Mouse (Mus musculus): Measurements from ENCODE around the gene 1700011M02Rik. TPM values are rescaled to one million over a fixed set of nuclear protein-coding genes. Genes with fewer than 3 reads are reported as not detected.
A peak's percentile ranks its signal among the peaks of the same experiment; 100 is the strongest.
"Not testable (repeated sequence)": the region's sequence is repeated elsewhere in the genome, so short reads cannot be mapped to it uniquely, and the experiment has no call there.

Gene 1700011M02Rik
- polyA plus RNA-seq (2014; fragmentation: Nextera tagmentation; extraction: Ambion mirVana), result not detected in 2 replicates

DNA sequence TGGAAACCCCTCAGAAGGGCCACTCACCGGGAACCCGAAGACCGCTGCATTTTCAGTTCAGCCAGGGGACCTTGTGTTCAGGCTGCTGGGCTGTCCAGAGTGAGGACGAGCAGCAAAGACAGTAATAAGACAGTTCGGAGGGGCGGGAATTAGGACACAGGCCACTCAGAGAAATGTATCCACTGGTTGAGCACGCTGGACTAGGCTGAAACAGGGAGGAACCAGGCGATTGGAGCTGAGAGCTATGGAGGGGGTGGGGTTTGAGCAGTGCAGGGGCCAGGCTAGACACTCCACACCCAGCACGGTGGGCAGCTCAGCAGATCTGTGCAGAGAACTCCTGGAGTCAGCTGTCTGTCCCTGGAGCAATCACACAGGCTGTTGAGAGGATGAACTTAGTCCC, at the start of gene 1700011M02Rik, which contains the start of gene Dmrtc1a:
1700011M02Rik (plus strand) TSS at position 319 of the 400 bp plus-strand sequence.
Dmrtc1a (minus strand) TSS at position 101 of the 400 bp plus-strand sequence.
- H3K4me2 ChIP-seq (ENCODE audit: low read depth, low read length); H3K9me3 ChIP-seq (replicated peaks; ENCODE audit: control insufficient read depth, low read length); DNase-seq (ENCODE audit: low spot score); H3K4me3 ChIP-seq (ENCODE audit: low read depth, low read length); H3K36me3 ChIP-seq (replicated peaks; ENCODE audit: control insufficient read depth, insufficient read depth, low read depth, low read length); H3K9ac ChIP-seq (replicated peaks; ENCODE audit: low read length); H3K27ac ChIP-seq (replicated peaks; ENCODE audit: low read depth, low read length); H3K27me3 ChIP-seq (ENCODE audit: control insufficient read depth, insufficient read depth, low read length); H3K4me1 ChIP-seq (ENCODE audit: control insufficient read depth, insufficient read depth, low read length); ATAC-seq (replicated peaks; ENCODE audit: insufficient number of reproducible peaks, low FRiP score, low TSS enrichment, low read depth): not testable (repeated sequence)
- WGBS, result 80% methylated on average over 6 of the region's 9 CpGs

DNA sequence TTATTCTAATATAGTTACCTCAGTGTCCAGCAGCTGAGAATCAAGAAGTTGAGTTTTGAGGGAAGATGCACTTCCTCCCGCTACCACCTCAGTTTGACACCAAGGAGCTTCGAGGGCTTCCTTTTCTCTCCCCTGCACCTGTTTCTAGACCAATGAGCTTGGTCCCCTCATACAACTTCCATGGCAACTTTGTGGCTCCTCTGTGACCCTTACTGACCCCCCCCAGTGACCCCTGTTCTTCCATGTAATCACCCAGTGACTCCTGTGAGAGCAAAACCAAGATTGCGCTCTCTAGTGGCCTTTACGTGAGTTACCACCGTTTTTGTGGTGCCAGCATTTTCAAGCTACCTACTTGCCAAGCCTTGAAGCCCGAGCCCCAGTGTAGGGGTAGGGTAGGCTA, 40.8 kb upstream of the 1700011M02Rik start, which contains the start of gene 1700031F05Rik:
1700031F05Rik (minus strand) TSS at position 101 of the 400 bp plus-strand sequence.
- Histone ChIP-seq H3K27ac (replicated peaks; ENCODE audit: low read depth, low read length) (no peak within 1 kb of the TSS), H3K27me3 (ENCODE audit: control insufficient read depth, insufficient read depth, low read length) (no peaks in the 10 kb centered on the region), H3K36me3 (replicated peaks; ENCODE audit: control insufficient read depth, insufficient read depth, low read depth, low read length) (no peaks in the 10 kb centered on the region), H3K9me3 (replicated peaks; ENCODE audit: control insufficient read depth, low read length) (no peaks in the 10 kb centered on the region), H3K9ac (replicated peaks; ENCODE audit: low read length) (no peak within 1 kb of the TSS), H3K4me3 (ENCODE audit: low read depth, low read length) (no peak within 1 kb of the TSS), H3K4me1 (ENCODE audit: control insufficient read depth, insufficient read depth, low read length) (no peaks in the 10 kb centered on the region), H3K4me2 (ENCODE audit: low read depth, low read length) (no peak within 1 kb of the TSS)
- DNase-seq (ENCODE audit: low spot score) (no peak), ATAC-seq (replicated peaks; ENCODE audit: insufficient number of reproducible peaks, low FRiP score, low TSS enrichment, low read depth) (no peak)
- 93% methylated on average over 6 of the region's 6 CpGs for WGBS

DNA sequence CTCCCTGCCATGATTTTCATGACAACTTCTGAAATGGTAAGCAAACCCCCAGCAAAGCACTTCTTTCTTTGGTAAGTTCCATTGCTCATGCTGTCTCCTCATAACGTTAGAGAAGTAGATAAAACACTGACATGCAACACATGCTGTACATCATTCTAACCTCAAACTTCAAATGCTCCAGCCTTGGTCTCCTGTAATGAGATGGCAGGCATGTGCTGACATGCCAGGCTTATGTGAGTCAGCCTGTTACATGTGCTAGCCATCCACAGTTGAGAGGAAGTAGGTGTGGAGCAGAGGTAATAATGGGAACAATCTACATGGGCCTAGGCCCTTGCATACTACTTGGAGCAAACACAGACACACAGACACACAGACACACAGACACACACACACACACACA, 6.1 kb downstream of the 1700011M02Rik start:
- not testable (repeated sequence) for H3K4me1 ChIP-seq (ENCODE audit: control insufficient read depth, insufficient read depth, low read length); DNase-seq (ENCODE audit: low spot score); H3K4me2 ChIP-seq (ENCODE audit: low read depth, low read length); ATAC-seq (replicated peaks; ENCODE audit: insufficient number of reproducible peaks, low FRiP score, low TSS enrichment, low read depth); H3K9ac ChIP-seq (replicated peaks; ENCODE audit: low read length); H3K27ac ChIP-seq (replicated peaks; ENCODE audit: low read depth, low read length); H3K27me3 ChIP-seq (ENCODE audit: control insufficient read depth, insufficient read depth, low read length); H3K4me3 ChIP-seq (ENCODE audit: low read depth, low read length); H3K36me3 ChIP-seq (replicated peaks; ENCODE audit: control insufficient read depth, insufficient read depth, low read depth, low read length); H3K9me3 ChIP-seq (replicated peaks; ENCODE audit: control insufficient read depth, low read length)
- WGBS, result 81% methylated on average over 1 of the region's 1 CpGs

DNA sequence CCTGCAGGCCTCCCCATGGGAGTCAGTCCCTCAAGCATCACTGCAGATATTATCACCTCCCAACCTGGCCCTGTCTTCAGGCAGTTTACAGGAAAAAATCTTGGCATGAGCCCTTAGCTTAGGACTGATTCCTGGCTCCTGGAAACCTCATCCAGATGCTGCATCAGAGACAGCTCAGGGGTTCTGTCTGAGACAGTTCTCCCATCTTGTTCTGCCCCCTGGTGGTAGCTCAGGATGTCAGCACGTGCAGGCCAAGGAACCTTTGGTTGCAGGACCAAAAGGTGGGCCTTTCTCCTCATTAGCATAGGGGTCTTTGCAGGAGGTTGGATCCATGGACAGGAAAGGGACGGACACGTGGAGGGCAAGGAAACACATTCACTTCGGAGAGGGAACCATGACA, 18.0 kb downstream of the 1700011M02Rik start:
- DNase-seq (ENCODE audit: low spot score), result peak; percentile 52
- not testable (repeated sequence) for H3K27me3 ChIP-seq (ENCODE audit: control insufficient read depth, insufficient read depth, low read length); H3K9me3 ChIP-seq (replicated peaks; ENCODE audit: control insufficient read depth, low read length); ATAC-seq (replicated peaks; ENCODE audit: insufficient number of reproducible peaks, low FRiP score, low TSS enrichment, low read depth); H3K4me3 ChIP-seq (ENCODE audit: low read depth, low read length); H3K4me2 ChIP-seq (ENCODE audit: low read depth, low read length); H3K9ac ChIP-seq (replicated peaks; ENCODE audit: low read length); H3K4me1 ChIP-seq (ENCODE audit: control insufficient read depth, insufficient read depth, low read length); H3K36me3 ChIP-seq (replicated peaks; ENCODE audit: control insufficient read depth, insufficient read depth, low read depth, low read length); H3K27ac ChIP-seq (replicated peaks; ENCODE audit: low read depth, low read length)
- WGBS, result 35% methylated on average over 4 of the region's 4 CpGs

DNA sequence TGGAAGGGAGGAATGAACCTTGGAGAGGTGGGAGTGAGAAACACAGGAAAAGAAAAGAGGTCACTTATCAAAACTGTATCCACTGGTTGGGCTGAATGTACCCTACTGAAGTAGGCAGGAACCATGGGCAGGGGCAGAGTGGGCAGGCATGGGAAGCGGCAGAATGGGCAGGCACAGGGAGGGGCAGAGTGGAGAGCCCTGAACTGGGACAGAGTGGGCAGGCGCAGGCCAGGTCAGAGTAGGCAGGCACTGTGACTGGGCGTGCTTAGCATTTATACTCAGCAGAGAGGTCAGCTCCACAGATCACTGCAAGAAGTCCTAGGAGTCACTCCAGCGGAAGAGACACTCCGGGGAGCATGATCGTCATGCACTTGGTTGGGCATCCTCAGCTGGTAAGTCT, 19.4 kb downstream of the 1700011M02Rik start, which contains the start of gene 1700018G05Rik:
1700018G05Rik (plus strand) TSS at position 301 of the 400 bp plus-strand sequence.
- not testable (repeated sequence) for DNase-seq (ENCODE audit: low spot score); H3K27ac ChIP-seq (replicated peaks; ENCODE audit: low read depth, low read length); H3K4me3 ChIP-seq (ENCODE audit: low read depth, low read length); H3K4me1 ChIP-seq (ENCODE audit: control insufficient read depth, insufficient read depth, low read length); H3K9ac ChIP-seq (replicated peaks; ENCODE audit: low read length); H3K36me3 ChIP-seq (replicated peaks; ENCODE audit: control insufficient read depth, insufficient read depth, low read depth, low read length); H3K27me3 ChIP-seq (ENCODE audit: control insufficient read depth, insufficient read depth, low read length); ATAC-seq (replicated peaks; ENCODE audit: insufficient number of reproducible peaks, low FRiP score, low TSS enrichment, low read depth); H3K9me3 ChIP-seq (replicated peaks; ENCODE audit: control insufficient read depth, low read length); H3K4me2 ChIP-seq (ENCODE audit: low read depth, low read length)
- 90% methylated on average over 5 of the region's 6 CpGs for WGBS

DNA sequence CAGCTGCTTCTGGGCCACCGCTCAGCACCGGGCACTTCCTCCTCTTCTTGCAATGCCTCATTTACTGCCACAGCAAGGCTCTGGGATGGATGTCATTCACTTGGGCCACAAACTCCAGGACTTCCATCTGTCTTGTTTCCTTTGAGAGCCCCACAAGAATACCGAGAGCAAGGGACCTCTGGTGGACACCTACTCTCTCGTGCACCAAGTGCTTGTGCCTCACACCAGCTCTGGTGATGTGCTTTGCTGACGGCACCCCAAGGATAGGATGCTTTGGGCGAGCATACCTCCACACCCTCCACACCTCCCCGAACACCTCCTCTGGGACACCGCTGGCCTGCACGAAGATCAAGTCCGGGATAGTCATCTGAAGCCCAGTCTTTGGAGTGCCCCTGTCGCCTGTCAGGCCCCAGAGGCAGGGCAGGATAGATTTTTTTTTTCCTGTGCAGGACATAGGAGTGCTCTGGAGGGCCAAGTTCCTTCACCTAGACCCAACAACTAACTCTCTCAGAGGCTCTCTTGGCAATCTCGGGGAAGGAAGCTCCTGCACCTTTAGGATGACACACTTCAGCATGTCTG, 24.4 kb downstream of the 1700011M02Rik start:
- peak overlapping the region; percentile 51 for H3K4me3 ChIP-seq (ENCODE audit: low read depth, low read length)
- no peak for DNase-seq (ENCODE audit: low spot score)
- no peaks in the 10 kb centered on the region for H3K9me3 ChIP-seq (replicated peaks; ENCODE audit: control insufficient read depth, low read length)
- H3K4me1 ChIP-seq (ENCODE audit: control insufficient read depth, insufficient read depth, low read length), result no peaks in the 10 kb centered on the region
- no peaks in the 10 kb centered on the region for H3K36me3 ChIP-seq (replicated peaks; ENCODE audit: control insufficient read depth, insufficient read depth, low read depth, low read length)
- 43% methylated on average over 12 of the region's 12 CpGs for WGBS
- H3K9ac ChIP-seq (replicated peaks; ENCODE audit: low read length), result peak overlapping the region; percentile 65
- 0 out of 2 replicates have a peak, but pooled peaks cover 2% of the 10 kb centered on the region for H3K27me3 ChIP-seq (ENCODE audit: control insufficient read depth, insufficient read depth, low read length)
- peak overlapping the region; percentile 71 for H3K4me2 ChIP-seq (ENCODE audit: low read depth, low read length)
- no peak for ATAC-seq (replicated peaks; ENCODE audit: insufficient number of reproducible peaks, low FRiP score, low TSS enrichment, low read depth)
- no peak overlapping the region for H3K27ac ChIP-seq (replicated peaks; ENCODE audit: low read depth, low read length)

DNA sequence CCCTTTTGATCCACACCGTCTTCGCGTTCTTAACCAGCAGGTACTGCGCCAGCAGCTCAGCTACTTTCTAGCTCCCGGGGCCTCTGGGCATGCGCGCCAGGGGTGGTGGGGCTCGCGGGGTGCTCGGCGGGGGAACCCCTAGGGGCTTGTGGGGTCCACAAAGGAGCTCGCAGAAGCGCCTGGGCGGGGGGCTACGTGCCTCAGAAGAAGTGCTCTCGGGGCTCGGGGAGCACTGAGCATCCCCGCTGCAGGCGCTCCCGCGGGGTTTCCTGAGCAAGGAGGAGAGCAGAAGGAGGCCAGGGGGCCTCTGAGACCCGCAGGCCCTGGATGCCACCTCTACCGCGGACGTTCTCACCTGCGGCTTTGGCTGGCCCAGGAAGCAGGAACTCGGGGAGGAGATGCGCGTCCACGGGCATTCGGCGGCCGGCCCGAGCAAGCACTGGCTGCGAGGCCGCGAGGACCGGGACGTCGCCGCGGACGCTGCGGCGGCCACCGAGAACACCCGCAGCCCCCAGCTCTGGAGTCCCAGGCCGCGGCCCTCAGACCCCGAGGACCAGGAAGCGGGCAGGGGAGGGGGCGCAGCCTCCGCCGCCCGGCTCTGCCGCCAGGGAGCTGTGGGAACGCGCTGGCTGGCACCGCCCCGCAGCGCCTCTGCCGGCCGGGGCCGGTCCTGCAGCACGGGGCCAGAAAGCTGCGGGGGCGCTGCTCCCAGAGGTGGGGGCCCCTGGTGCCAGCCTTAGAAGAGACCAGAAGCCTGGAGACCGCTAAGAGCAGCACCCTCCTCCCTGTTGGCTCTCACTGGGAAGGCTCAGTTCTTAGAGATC, 25.1 kb downstream of the 1700011M02Rik start:
- Histone ChIP-seq H3K4me1 (ENCODE audit: control insufficient read depth, insufficient read depth, low read length) (no peaks in the 10 kb centered on the region), H3K9ac (replicated peaks; ENCODE audit: low read length) (peak overlapping the region; percentile 65), H3K4me3 (ENCODE audit: low read depth, low read length) (peak overlapping the region; percentile 51), H3K4me2 (ENCODE audit: low read depth, low read length) (peak overlapping the region; percentile 71), H3K9me3 (replicated peaks; ENCODE audit: control insufficient read depth, low read length) (no peaks in the 10 kb centered on the region), H3K27me3 (ENCODE audit: control insufficient read depth, insufficient read depth, low read length) (0 out of 2 replicates have a peak, but pooled peaks cover 2% of the 10 kb centered on the region), H3K27ac (replicated peaks; ENCODE audit: low read depth, low read length) (no peak overlapping the region), H3K36me3 (replicated peaks; ENCODE audit: control insufficient read depth, insufficient read depth, low read depth, low read length) (no peaks in the 10 kb centered on the region)
- ATAC-seq (replicated peaks; ENCODE audit: insufficient number of reproducible peaks, low FRiP score, low TSS enrichment, low read depth) (0 out of 2 replicates have a peak, but pooled peaks have one; percentile 3), DNase-seq (ENCODE audit: low spot score) (peak; percentile 64)
- 18% methylated on average over 34 of the region's 68 CpGs for WGBS

DNA sequence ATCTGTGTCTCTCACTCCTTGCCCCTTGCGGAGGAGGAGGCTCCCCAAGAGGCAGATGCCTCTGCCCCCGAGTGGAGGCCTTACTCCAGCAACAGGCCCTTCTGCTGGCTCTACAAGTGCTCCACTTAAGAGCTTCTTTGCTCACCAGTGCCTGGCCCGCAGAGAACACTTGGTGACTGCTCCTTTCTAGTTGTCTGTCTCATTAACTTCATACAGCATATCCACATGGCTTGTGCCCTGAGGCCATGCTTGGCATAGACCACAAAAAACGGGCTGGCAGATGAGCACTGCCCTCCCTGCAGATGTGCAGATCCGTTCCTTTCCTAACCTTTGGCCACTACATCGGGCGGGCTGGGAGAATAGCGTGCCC, 25.7 kb downstream of the 1700011M02Rik start:
- Histone ChIP-seq H3K4me1 (ENCODE audit: control insufficient read depth, insufficient read depth, low read length) (no peaks in the 10 kb centered on the region), H3K27ac (replicated peaks; ENCODE audit: low read depth, low read length) (no peak overlapping the region), H3K4me3 (ENCODE audit: low read depth, low read length) (peak overlapping the region; percentile 51), H3K36me3 (replicated peaks; ENCODE audit: control insufficient read depth, insufficient read depth, low read depth, low read length) (no peaks in the 10 kb centered on the region), H3K9me3 (replicated peaks; ENCODE audit: control insufficient read depth, low read length) (no peaks in the 10 kb centered on the region), H3K9ac (replicated peaks; ENCODE audit: low read length) (no peak overlapping the region), H3K4me2 (ENCODE audit: low read depth, low read length) (0 out of 2 replicates have a peak overlapping the region, but pooled peaks have one; percentile 23), H3K27me3 (ENCODE audit: control insufficient read depth, insufficient read depth, low read length) (0 out of 2 replicates have a peak, but pooled peaks cover 2% of the 10 kb centered on the region)
- DNase-seq (ENCODE audit: low spot score) (no peak), ATAC-seq (replicated peaks; ENCODE audit: insufficient number of reproducible peaks, low FRiP score, low TSS enrichment, low read depth) (no peak)
- WGBS, result 62% methylated on average over 8 of the region's 8 CpGs
